Mouse (Mus musculus): ENCODE data around the gene Tspan5. TPM values are rescaled to one million over a fixed set of nuclear protein-coding genes. Genes with fewer than 3 reads are reported as not detected.

Tspan5 gene
- total and polyA plus RNA-seq, 3 experiments = 28.1 to 35.1 TPM; not detected in 1

DNA sequence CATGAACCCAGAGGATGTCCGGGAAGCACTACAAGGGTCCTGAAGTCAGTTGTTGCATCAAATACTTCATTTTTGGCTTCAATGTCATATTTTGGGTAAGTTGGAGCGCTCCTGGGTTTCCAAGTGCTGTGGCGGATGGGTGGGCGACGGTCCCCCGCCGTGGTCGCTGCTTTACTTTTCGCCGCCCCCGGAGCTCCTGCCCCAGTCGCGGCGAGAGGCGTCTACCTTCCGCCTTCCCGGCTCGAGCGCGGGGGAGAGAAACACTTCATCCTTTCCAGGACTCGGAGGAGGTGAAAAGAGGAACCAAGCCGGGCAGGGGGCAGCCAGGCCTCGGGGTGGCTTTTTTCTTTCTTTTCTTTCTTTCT, 553 bp downstream of the Tspan5 start:
- Histone ChIP-seq H3K79me2 (ENCODE audit: control insufficient read depth, insufficient read depth, low read length, poor library complexity) (peaks cover 34% of the 10 kb centered on the region), H3K4me1 (ENCODE audit: control insufficient read depth in 1 of 2, insufficient read depth in 2 of 2, low read length in 2 of 2) (peaks cover 38 to 61% of the 10 kb centered on the region in 2 experiments), H3K9ac (ENCODE audit: control insufficient read depth, low read depth, low read length, poor library complexity, severe bottlenecking) (peak overlapping the region; percentile 77), H3K27ac (ENCODE audit: control insufficient read depth, low read depth, low read length) (peak overlapping the region; percentile 94), H3K27me3 (ENCODE audit: control insufficient read depth in 1 of 2, insufficient read depth in 2 of 2, low read length in 2 of 2) (no peaks in the 10 kb centered on the region), H3K4me3 (ENCODE audit: control insufficient read depth in 1 of 2, insufficient read depth in 1 of 2, low read depth in 2 of 2, low read length in 2 of 2) (peak overlapping the region; percentile 92 to 98), H3K36me3 (ENCODE audit: control insufficient read depth in 1 of 2, insufficient read depth in 2 of 2, low read length in 2 of 2) (peaks cover 0 to 55% of the 10 kb centered on the region in 2 experiments; a peak in 2 of 4 replicates), H3K9me3 (replicated peaks; ENCODE audit: insufficient read depth, low read length) (no peaks in the 10 kb centered on the region)
- peak; percentile 84 for DNase-seq (ENCODE audit: low read depth, low spot score)
- TF ChIP-seq UBTF (IDR thresholded peaks at IDR 0.05; ENCODE audit: borderline replicate concordance, insufficient read depth, low read depth, low read length) (peak; percentile 79; the same call in 1 of the 2 replicates), NELFE (IDR thresholded peaks at IDR 0.05; ENCODE audit: low read depth, low read length) (no peak), SIN3A (IDR thresholded peaks at IDR 0.05; ENCODE audit: low read length) (0 out of 2 replicates have a peak, but pooled peaks have one; percentile 14)

DNA sequence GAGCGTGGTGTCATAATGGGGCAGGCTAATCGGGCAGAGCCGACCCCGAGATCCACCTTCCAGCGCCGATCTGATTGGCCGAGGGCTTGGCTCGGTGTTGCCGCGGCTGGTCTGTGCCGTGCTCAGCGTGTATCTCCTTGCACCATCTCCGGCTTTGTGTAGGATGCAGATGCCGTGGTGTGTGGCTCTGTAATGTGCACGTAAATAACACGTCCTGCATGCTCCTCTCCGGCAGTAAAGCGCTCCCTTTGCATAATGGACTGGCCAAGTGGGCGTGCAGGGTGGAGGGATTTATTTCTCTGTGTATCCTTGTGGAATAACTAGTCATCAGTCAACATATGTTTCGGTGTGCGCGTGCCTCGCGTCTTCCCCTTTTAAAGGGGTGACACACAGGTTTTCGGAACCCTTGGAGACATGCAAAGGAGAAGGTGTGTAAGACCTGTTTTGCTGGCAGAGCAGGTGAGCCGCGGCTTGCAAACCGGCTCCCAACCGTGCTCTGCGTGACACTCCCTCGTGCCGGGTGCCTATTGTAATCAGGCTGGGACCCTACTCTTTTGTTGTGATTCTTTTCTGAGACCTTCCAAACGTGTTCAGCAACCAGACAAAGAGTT, 1.2 kb downstream of the Tspan5 start:
- peak; percentile 92 for DNase-seq (ENCODE audit: low read depth, low spot score)
- peaks cover 39% of the 10 kb centered on the region for H3K79me2 ChIP-seq (ENCODE audit: control insufficient read depth, insufficient read depth, low read length, poor library complexity)
- H3K4me3 ChIP-seq (ENCODE audit: control insufficient read depth in 1 of 2, insufficient read depth in 1 of 2, low read depth in 2 of 2, low read length in 2 of 2) = peak overlapping the region; percentile 92 to 98
- peak overlapping the region; percentile 77 for H3K9ac ChIP-seq (ENCODE audit: control insufficient read depth, low read depth, low read length, poor library complexity, severe bottlenecking)
- peak overlapping the region; percentile 94 for H3K27ac ChIP-seq (ENCODE audit: control insufficient read depth, low read depth, low read length)
- H3K27me3 ChIP-seq (ENCODE audit: control insufficient read depth in 1 of 2, insufficient read depth in 2 of 2, low read length in 2 of 2) = no peaks in the 10 kb centered on the region
- H3K36me3 ChIP-seq (ENCODE audit: control insufficient read depth in 1 of 2, insufficient read depth in 2 of 2, low read length in 2 of 2) = peaks cover 0 to 60% of the 10 kb centered on the region in 2 experiments; a peak in 2 of 4 replicates
- TF ChIP-seq SIN3A (IDR thresholded peaks at IDR 0.05; ENCODE audit: low read length) = peak; percentile 84
- TF ChIP-seq TBP (IDR thresholded peaks at IDR 0.05; ENCODE audit: low read depth, low read length) = peak; percentile 39; the same call in 1 of the 2 replicates
- no peak for TF ChIP-seq MAZ (IDR thresholded peaks at IDR 0.05; ENCODE audit: low read depth, low read length)
- TF ChIP-seq GATA1 (IDR thresholded peaks at IDR 0.05; ENCODE audit: low read depth, low read length) = peak; percentile 76
- TF ChIP-seq ZC3H11A (IDR thresholded peaks at IDR 0.05; ENCODE audit: low read depth, low read length) = 0 out of 2 replicates have a peak, but pooled peaks have one; percentile 3
- peak; percentile 84 for TF ChIP-seq MAX (IDR thresholded peaks at IDR 0.05; ENCODE audit: low read length)
- TF ChIP-seq HCFC1 (IDR thresholded peaks at IDR 0.05; ENCODE audit: low read depth, low read length) = peak; percentile 14; the same call in 1 of the 2 replicates
- 0 out of 2 replicates have a peak, but pooled peaks have one; percentile 6 for TF ChIP-seq SMC3 (IDR thresholded peaks at IDR 0.05; ENCODE audit: low read depth, low read length)
- no peak for TF ChIP-seq RCOR1 (IDR thresholded peaks at IDR 0.05; ENCODE audit: low read depth, low read length)
- TF ChIP-seq CHD1 (IDR thresholded peaks at IDR 0.05; ENCODE audit: low read depth, low read length) = 0 out of 2 replicates have a peak, but pooled peaks have one; percentile 44
- peak; percentile 77; the same call in 1 of the 2 replicates for TF ChIP-seq MYC (IDR thresholded peaks at IDR 0.05; ENCODE audit: low read depth, low read length)
- peak; percentile 82 for TF ChIP-seq MXI1 (IDR thresholded peaks at IDR 0.05; ENCODE audit: low read depth, low read length)
- 0 out of 4 replicates have a peak, but pooled peaks of 1 of the 2 experiments have one; percentile 6 for TF ChIP-seq POLR2A (IDR thresholded peaks at IDR 0.05; ENCODE audit: control insufficient read depth in 1 of 2, insufficient read depth in 1 of 2, low read depth in 1 of 2, low read length in 2 of 2, poor library complexity in 1 of 2)
- TF ChIP-seq UBTF (IDR thresholded peaks at IDR 0.05; ENCODE audit: borderline replicate concordance, insufficient read depth, low read depth, low read length) = 0 out of 2 replicates have a peak, but pooled peaks have one; percentile 6
- TF ChIP-seq ETS1 (IDR thresholded peaks at IDR 0.05; ENCODE audit: low read depth, low read length) = peak; percentile 16
- TF ChIP-seq CHD2 (IDR thresholded peaks at IDR 0.05; ENCODE audit: low read length) = no peak
- H3K9me3 ChIP-seq (replicated peaks; ENCODE audit: insufficient read depth, low read length) = no peaks in the 10 kb centered on the region
- peaks cover 44 to 66% of the 10 kb centered on the region in 2 experiments for H3K4me1 ChIP-seq (ENCODE audit: control insufficient read depth in 1 of 2, insufficient read depth in 2 of 2, low read length in 2 of 2)

All from MEL (cell line).